Mouse (Mus musculus): ENCODE results near the gene Cog6. TPM values are rescaled to one million over a fixed set of nuclear protein-coding genes. Genes with fewer than 3 reads are reported as not detected.

Cog6 gene
- polyA plus RNA-seq (2016; fragmentation: Nextera tagmentation; extraction: Ambion mirVana): 63.6 and 66.1 TPM in 2 replicates

GRCm38 (mm10) chr3:53016436-53017340 lies at the start of gene Cog6:
Cog6 (minus strand) TSS chr3:53017237.
- WGBS: 5% methylated on average over 53 of the region's 53 CpGs
- Histone ChIP-seq H3K36me3 (peaks cover 21% of the 10 kb centered on the region), H3K4me1 (replicated peaks) (peaks cover 7% of the 10 kb centered on the region), H3K4me3 (peak within 1 kb of the TSS; percentile 96), H3K9ac (peak within 1 kb of the TSS; percentile 81), H3K9me3 (replicated peaks) (no peaks in the 10 kb centered on the region), H3K4me2 (peak within 1 kb of the TSS; percentile 77), H3K27me3 (replicated peaks) (no peaks in the 10 kb centered on the region), H3K27ac (ENCODE audit: poor library complexity, severe bottlenecking) (peak within 1 kb of the TSS; percentile 92)
- ATAC-seq (ENCODE audit: insufficient number of reproducible peaks, low FRiP score): peak; percentile 93

- 69% methylated on average over 4 of the region's 4 CpGs for WGBS
- H3K9me3 ChIP-seq (replicated peaks): no peaks in the 10 kb centered on the region; the same call in 1 of the 2 replicates
- H3K27ac ChIP-seq (ENCODE audit: poor library complexity, severe bottlenecking): no peak overlapping the region
- H3K4me2 ChIP-seq: no peak overlapping the region
- peaks cover 4% of the 10 kb centered on the region for H3K36me3 ChIP-seq
- no peak for ATAC-seq (ENCODE audit: insufficient number of reproducible peaks, low FRiP score)
- no peaks in the 10 kb centered on the region for H3K27me3 ChIP-seq (replicated peaks)
- H3K9ac ChIP-seq: no peak overlapping the region
- peaks cover 37% of the 10 kb centered on the region for H3K4me1 ChIP-seq (replicated peaks)
- no peak overlapping the region for H3K4me3 ChIP-seq
These were observed 49.0 kb upstream of the Cog6 start for GRCm38 (mm10) chr3:53066095-53066372.

GRCm38 (mm10) chr3:53065267-53066094 lies 48.4 kb upstream of the Cog6 start:
- Histone ChIP-seq H3K9me3 (replicated peaks) (no peaks in the 10 kb centered on the region; the same call in 1 of the 2 replicates), H3K4me3 (no peak overlapping the region), H3K36me3 (peaks cover 4% of the 10 kb centered on the region), H3K27ac (ENCODE audit: poor library complexity, severe bottlenecking) (no peak overlapping the region), H3K4me2 (no peak overlapping the region), H3K27me3 (replicated peaks) (no peaks in the 10 kb centered on the region), H3K9ac (no peak overlapping the region), H3K4me1 (replicated peaks) (peaks cover 38% of the 10 kb centered on the region)
- ATAC-seq (ENCODE audit: insufficient number of reproducible peaks, low FRiP score): no peak
- WGBS: 78% methylated on average over 13 of the region's 13 CpGs

- H3K4me2 ChIP-seq: peak overlapping the region; percentile 55
These were observed 46.5 kb upstream of the Cog6 start for GRCm38 (mm10) chr3:53063423-53064147.

GRCm38 (mm10) chr3:53059959-53060358 lies 42.9 kb upstream of the Cog6 start:
- peak overlapping the region; percentile 23; the same call in 1 of the 2 replicates for H3K4me2 ChIP-seq
- H3K36me3 ChIP-seq: no peaks in the 10 kb centered on the region
- H3K27ac ChIP-seq (ENCODE audit: poor library complexity, severe bottlenecking): peak overlapping the region; percentile 78
- no peaks in the 10 kb centered on the region for H3K9me3 ChIP-seq (replicated peaks)
- H3K27me3 ChIP-seq (replicated peaks): no peaks in the 10 kb centered on the region
- 33% methylated on average over 2 of the region's 2 CpGs for WGBS
- H3K4me1 ChIP-seq (replicated peaks): peaks cover 71% of the 10 kb centered on the region
- H3K9ac ChIP-seq: peak overlapping the region; percentile 43; the same call in 1 of the 2 replicates
- no peak for ATAC-seq (ENCODE audit: insufficient number of reproducible peaks, low FRiP score)
- no peak overlapping the region for H3K4me3 ChIP-seq

More at GRCm38 (mm10) chr3:53063423-53064147, 46.5 kb upstream of the Cog6 start:
- Histone ChIP-seq H3K27me3 (replicated peaks) (no peaks in the 10 kb centered on the region), H3K4me3 (0 out of 2 replicates have a peak overlapping the region, but pooled peaks have one; percentile 9), H3K4me1 (replicated peaks) (peaks cover 55% of the 10 kb centered on the region), H3K36me3 (peaks cover 4% of the 10 kb centered on the region), H3K27ac (ENCODE audit: poor library complexity, severe bottlenecking) (peak overlapping the region; percentile 69), H3K9me3 (replicated peaks) (no peaks in the 10 kb centered on the region; the same call in 1 of the 2 replicates), H3K9ac (peak overlapping the region; percentile 61)
- no peak for ATAC-seq (ENCODE audit: insufficient number of reproducible peaks, low FRiP score)
- WGBS: 43% methylated on average over 13 of the region's 13 CpGs

GRCm38 (mm10) chr3:53056430-53056829 lies 39.4 kb upstream of the Cog6 start:
- ATAC-seq (ENCODE audit: insufficient number of reproducible peaks, low FRiP score): no peak
- peaks cover 76% of the 10 kb centered on the region for H3K4me1 ChIP-seq (replicated peaks)

GRCm38 (mm10) chr3:53052385-53052784 lies 35.3 kb upstream of the Cog6 start:
- Histone ChIP-seq H3K9me3 (replicated peaks) (no peaks in the 10 kb centered on the region), H3K36me3 (peaks cover 9% of the 10 kb centered on the region), H3K4me2 (0 out of 2 replicates have a peak overlapping the region, but pooled peaks have one; percentile 3), H3K4me1 (replicated peaks) (peaks cover 56% of the 10 kb centered on the region), H3K27me3 (replicated peaks) (no peaks in the 10 kb centered on the region), H3K9ac (no peak overlapping the region), H3K27ac (ENCODE audit: poor library complexity, severe bottlenecking) (0 out of 2 replicates have a peak overlapping the region, but pooled peaks have one; percentile 20), H3K4me3 (no peak overlapping the region)
- WGBS: 60% methylated on average over 8 of the region's 8 CpGs
- ATAC-seq (ENCODE audit: insufficient number of reproducible peaks, low FRiP score): no peak

More at GRCm38 (mm10) chr3:53056430-53056829, 39.4 kb upstream of the Cog6 start:
- 68% methylated on average over 10 of the region's 10 CpGs for WGBS
- Histone ChIP-seq H3K27me3 (replicated peaks) (no peaks in the 10 kb centered on the region), H3K9me3 (replicated peaks) (no peaks in the 10 kb centered on the region), H3K36me3 (no peaks in the 10 kb centered on the region), H3K4me3 (no peak overlapping the region), H3K9ac (no peak overlapping the region), H3K4me2 (no peak overlapping the region), H3K27ac (ENCODE audit: poor library complexity, severe bottlenecking) (no peak overlapping the region)

- no peak overlapping the region for H3K4me3 ChIP-seq
- peaks cover 16% of the 10 kb centered on the region for H3K36me3 ChIP-seq
- peaks cover 36% of the 10 kb centered on the region for H3K4me1 ChIP-seq (replicated peaks)
- no peaks in the 10 kb centered on the region for H3K27me3 ChIP-seq (replicated peaks)
- H3K4me2 ChIP-seq: peak overlapping the region; percentile 48
- no peaks in the 10 kb centered on the region for H3K9me3 ChIP-seq (replicated peaks)
- H3K9ac ChIP-seq: no peak overlapping the region
- H3K27ac ChIP-seq (ENCODE audit: poor library complexity, severe bottlenecking): no peak overlapping the region
- ATAC-seq (ENCODE audit: insufficient number of reproducible peaks, low FRiP score): no peak
- WGBS: 58% methylated on average over 6 of the region's 6 CpGs
These were observed 29.3 kb upstream of the Cog6 start for GRCm38 (mm10) chr3:53046371-53046770.

- no peak for ATAC-seq (ENCODE audit: insufficient number of reproducible peaks, low FRiP score)
- H3K9me3 ChIP-seq (replicated peaks): no peaks in the 10 kb centered on the region
- H3K36me3 ChIP-seq: peaks cover 16% of the 10 kb centered on the region
- H3K9ac ChIP-seq: no peak overlapping the region
- H3K27ac ChIP-seq (ENCODE audit: poor library complexity, severe bottlenecking): no peak overlapping the region; the same call in 1 of the 2 replicates
- peaks cover 33% of the 10 kb centered on the region for H3K4me1 ChIP-seq (replicated peaks)
- H3K4me3 ChIP-seq: peak overlapping the region; percentile 26; the same call in 1 of the 2 replicates
- 82% methylated on average over 4 of the region's 4 CpGs for WGBS
- H3K4me2 ChIP-seq: peak overlapping the region; percentile 39
- H3K27me3 ChIP-seq (replicated peaks): no peaks in the 10 kb centered on the region
These were observed 28.7 kb upstream of the Cog6 start for GRCm38 (mm10) chr3:53045697-53046096.

- no peaks in the 10 kb centered on the region for H3K27me3 ChIP-seq (replicated peaks)
- H3K36me3 ChIP-seq: peaks cover 16% of the 10 kb centered on the region
- H3K9ac ChIP-seq: peak overlapping the region; percentile 64; the same call in 1 of the 2 replicates
- H3K9me3 ChIP-seq (replicated peaks): no peaks in the 10 kb centered on the region
- peaks cover 42% of the 10 kb centered on the region for H3K4me1 ChIP-seq (replicated peaks)
- peak overlapping the region; percentile 86 for H3K4me2 ChIP-seq
- peak overlapping the region; percentile 83 for H3K27ac ChIP-seq (ENCODE audit: poor library complexity, severe bottlenecking)
- ATAC-seq (ENCODE audit: insufficient number of reproducible peaks, low FRiP score): no peak
- WGBS: 27% methylated on average over 11 of the region's 11 CpGs
- H3K4me3 ChIP-seq: peak overlapping the region; percentile 41
These were observed 27.8 kb upstream of the Cog6 start for GRCm38 (mm10) chr3:53044682-53045299.

All from heart, embryonic 12.5 days (tissue).